Mouse (Mus musculus) testis, adult 2 months (tissue): ENCODE results near the gene Cul4b. TPM values are rescaled to one million over a fixed set of nuclear protein-coding genes. Genes with fewer than 3 reads are reported as not detected.

ENCODE experiments used
- H3K27ac ChIP-seq: fragments of 200-500 bp; 2 replicates; pipeline ENCODE4 v1.5.1; 2012; ENCODE audit warnings: low read depth, low read length; ENCODE audit not compliant: control insufficient read depth, insufficient read depth
- H3K27me3 ChIP-seq: fragments of 200-500 bp; 2 replicates; pipeline ENCODE4 v1.6.1; 2012; ENCODE audit warnings: mild to moderate bottlenecking, low read length, moderate library complexity; ENCODE audit not compliant: control insufficient read depth, insufficient read depth
- H3K36me3 ChIP-seq: fragments of 200-500 bp; 2 replicates; pipeline ENCODE4 v1.6.1; 2012; ENCODE audit warnings: mild to moderate bottlenecking, low read length; ENCODE audit not compliant: control insufficient read depth, insufficient read depth
- H3K4me1 ChIP-seq: fragments of 200-500 bp; 2 replicates; pipeline ENCODE4 v1.6.1; 2012; ENCODE audit warnings: low read length; ENCODE audit not compliant: control insufficient read depth, insufficient read depth
- H3K4me3 ChIP-seq: fragments of 200-500 bp; 2 replicates; pipeline ENCODE4 v1.5.1; 2012; ENCODE audit warnings: low read depth, mild to moderate bottlenecking, low read length, moderate library complexity, mixed read lengths; ENCODE audit not compliant: control insufficient read depth
- CTCF ChIP-seq: fragments of 200-500 bp; IDR thresholded peaks from 2 replicates; pipeline ENCODE4 v1.5.1; 2012; ENCODE audit warnings: low read depth, mild to moderate bottlenecking, inconsistent platforms, low read length, moderate library complexity; ENCODE audit not compliant: control insufficient read depth, insufficient read depth, insufficient replicate concordance
- POLR2A ChIP-seq: fragments of 200-500 bp; IDR thresholded peaks from 2 replicates; pipeline ENCODE4 v1.6.1; 2012; ENCODE audit warnings: low read depth, mild to moderate bottlenecking, inconsistent platforms, low read length, moderate library complexity; ENCODE audit not compliant: control insufficient read depth
- polyA plus RNA-seq: library from polyadenylated mRNA; depleted of rRNA; stranded (reverse); fragments of >200 nt; gene quantifications from 2 replicates; pipeline ENCODE4 v1.2.3, GENCODE M21; 2012; rRNA removed

Cul4b gene
- polyA plus RNA-seq = 11.6 and 13.8 TPM in 2 replicates

DNA sequence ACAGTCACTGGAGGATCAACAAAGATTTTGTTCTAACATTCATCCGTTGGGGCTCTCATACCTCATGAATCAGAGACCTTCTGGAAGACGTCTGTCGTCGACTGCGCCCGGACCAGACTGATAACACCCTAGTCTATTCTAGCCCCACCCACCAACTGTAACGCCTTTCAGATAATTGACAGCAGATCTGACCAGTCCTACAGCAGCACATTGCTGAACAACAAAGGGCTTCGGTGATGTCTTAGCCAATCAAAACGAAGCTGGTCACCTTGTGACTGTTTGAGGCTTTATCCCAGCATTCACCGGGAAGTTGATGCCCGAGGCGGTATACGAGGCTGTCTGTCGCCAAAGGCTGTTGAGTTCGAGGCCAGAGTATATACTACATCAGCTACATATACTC, at the start of gene Cul4b:
Gene Cul4b (minus strand): TSS at position 119 of the 400 bp plus-strand sequence.
- TF ChIP-seq CTCF = no peak
- TF ChIP-seq POLR2A = peak; percentile 63; the same call in 1 of the 2 replicates
- Histone ChIP-seq H3K27me3 (no peaks in the 10 kb centered on the region), H3K4me1 (no peaks in the 10 kb centered on the region), H3K4me3 (peak within 1 kb of the TSS; percentile 71), H3K36me3 (no peaks in the 10 kb centered on the region), H3K27ac (peak within 1 kb of the TSS; percentile 42)

- TF ChIP-seq CTCF = no peak
- no peak for TF ChIP-seq POLR2A
Observed at GRCm38 (mm10) chrX:38600995-38601369, 25.0 kb upstream of the Cul4b start.

DNA sequence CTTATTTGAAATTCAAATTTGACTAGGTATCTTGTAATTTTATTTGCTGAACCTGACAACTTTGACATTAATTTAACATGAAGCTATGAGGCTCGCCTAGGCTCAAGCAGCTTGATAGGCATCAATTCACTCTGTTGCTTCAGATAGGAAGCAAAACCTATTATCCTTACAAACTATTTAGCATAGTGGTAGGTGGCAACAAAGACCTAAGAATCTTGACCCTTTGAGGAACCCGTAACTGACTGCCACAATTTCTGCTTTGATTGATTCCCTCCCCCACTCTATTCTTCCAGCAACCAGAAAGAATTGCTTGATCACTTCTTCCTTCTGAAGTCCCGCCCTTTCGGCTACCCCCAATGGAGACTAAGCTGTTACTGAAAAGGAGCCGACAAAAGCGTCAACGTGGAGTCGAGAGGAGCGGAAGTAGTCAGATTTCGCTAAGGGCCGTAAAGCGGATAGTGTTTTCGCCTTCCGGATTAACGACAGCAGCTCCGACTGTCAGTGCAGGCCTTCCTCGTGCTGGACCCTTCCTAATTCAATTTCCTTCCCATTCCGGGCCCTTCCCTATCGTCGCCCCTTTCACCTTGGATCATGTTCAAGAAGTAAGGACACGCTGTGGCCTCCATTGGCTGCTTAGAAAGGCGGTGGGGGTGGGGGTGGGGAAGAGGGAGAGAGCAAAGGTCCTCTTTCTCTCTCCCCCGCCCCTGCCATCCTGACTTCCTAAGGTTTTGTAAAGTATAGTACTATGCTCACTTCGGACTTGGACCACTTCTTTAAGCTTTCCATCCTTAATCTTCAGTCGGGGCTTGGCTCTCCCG, 24.4 kb upstream of the Cul4b start, which contains the start of gene Mcts1:
Gene Mcts1 (plus strand): TSS at position 402 of the 818 bp plus-strand sequence.
- Histone ChIP-seq H3K27me3 (no peaks in the 10 kb centered on the region), H3K4me1 (no peaks in the 10 kb centered on the region), H3K27ac (peak within 1 kb of the TSS; percentile 77), H3K36me3 (no peaks in the 10 kb centered on the region), H3K4me3 (peak within 1 kb of the TSS; percentile 76)
- TF ChIP-seq CTCF = no peak
- peak; percentile 33 for TF ChIP-seq POLR2A

More at GRCm38 (mm10) chrX:38600995-38601369, 25.0 kb upstream of the Cul4b start:
- H3K27ac ChIP-seq = no peak overlapping the region
- H3K4me1 ChIP-seq = no peaks in the 10 kb centered on the region
- H3K27me3 ChIP-seq = no peaks in the 10 kb centered on the region
- H3K36me3 ChIP-seq = no peaks in the 10 kb centered on the region
- H3K4me3 ChIP-seq = peak overlapping the region; percentile 76

DNA sequence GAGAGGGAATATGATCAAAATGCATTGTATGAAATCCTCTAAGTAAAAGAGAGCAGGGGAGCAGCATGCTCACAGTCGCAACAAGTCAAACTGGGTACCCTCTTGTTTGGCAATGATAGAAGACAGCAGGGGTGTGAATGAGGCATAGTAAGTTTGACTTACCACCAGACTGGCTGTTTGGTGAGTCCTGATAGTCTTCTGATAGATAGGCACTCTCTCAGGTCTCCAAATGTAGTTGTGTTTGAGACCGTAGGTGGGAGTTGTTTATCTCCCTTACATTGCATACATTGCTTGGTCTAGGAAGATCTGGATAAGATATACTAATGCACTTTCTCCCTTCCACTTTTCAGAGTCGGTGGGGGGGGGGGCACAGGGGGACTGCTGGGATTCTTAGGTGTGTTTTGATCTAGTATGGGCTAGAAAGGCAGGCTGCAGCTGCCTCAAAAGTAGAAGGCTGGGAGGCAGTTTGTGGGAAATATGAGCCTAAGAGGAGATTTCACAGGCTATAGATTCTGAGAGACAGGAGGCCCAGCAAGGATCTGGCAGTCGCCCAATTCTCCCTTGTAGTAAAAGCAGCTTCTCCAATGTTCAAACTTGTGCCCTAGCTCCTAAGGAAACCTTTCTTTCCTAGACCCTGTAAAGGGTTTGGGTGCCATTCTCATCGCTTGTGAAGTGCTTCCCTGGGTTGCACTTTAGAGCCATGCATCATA, 17.3 kb upstream of the Cul4b start:
- TF ChIP-seq CTCF (no peak), POLR2A (no peak)
- Histone ChIP-seq H3K36me3 (no peaks in the 10 kb centered on the region), H3K4me1 (no peaks in the 10 kb centered on the region), H3K27me3 (no peaks in the 10 kb centered on the region), H3K27ac (no peak overlapping the region), H3K4me3 (no peak overlapping the region)

GRCm38 (mm10) chrX:38591749-38592148, 15.8 kb upstream of the Cul4b start:
- Histone ChIP-seq H3K27ac (no peak overlapping the region), H3K36me3 (no peaks in the 10 kb centered on the region), H3K27me3 (no peaks in the 10 kb centered on the region), H3K4me3 (no peak overlapping the region), H3K4me1 (no peaks in the 10 kb centered on the region)
- TF ChIP-seq POLR2A = no peak
- TF ChIP-seq CTCF = no peak

GRCm38 (mm10) chrX:38589827-38590226, 13.8 kb upstream of the Cul4b start:
- Histone ChIP-seq H3K27me3 (no peaks in the 10 kb centered on the region), H3K27ac (no peak overlapping the region), H3K4me1 (no peaks in the 10 kb centered on the region), H3K4me3 (no peak overlapping the region), H3K36me3 (no peaks in the 10 kb centered on the region)
- no peak for TF ChIP-seq CTCF
- no peak for TF ChIP-seq POLR2A

- no peaks in the 10 kb centered on the region for H3K36me3 ChIP-seq
- no peak for TF ChIP-seq POLR2A
- no peak for TF ChIP-seq CTCF
- H3K4me1 ChIP-seq = no peaks in the 10 kb centered on the region; the same call in 1 of the 2 replicates
- H3K27me3 ChIP-seq = no peaks in the 10 kb centered on the region
- H3K27ac ChIP-seq = no peak overlapping the region
- no peak overlapping the region for H3K4me3 ChIP-seq
Observed at GRCm38 (mm10) chrX:38583261-38583660, 7.3 kb upstream of the Cul4b start.
